Mouse (Mus musculus) spleen, postnatal 14 days (tissue): Measurements from ENCODE around the gene Nxpe2.
"Not testable (repeated sequence)": the region's sequence is repeated elsewhere in the genome, so short reads cannot be mapped to it uniquely, and the experiment has no call there.

Source experiments
- DNase-seq, 2 experiments: peaks; one replicate each; pipeline ENCODE4 v3.0.0; 2021 to 2022; ENCODE audit warnings: low spot score in 2 of 2

The Nxpe2 gene

GRCm38 (mm10) chr9:48353148-48353698 lies at the start of gene Nxpe2:
Nxpe2 (minus strand) TSS chr9:48353454.
- DNase-seq, result no peak

- DNase-seq, result no peak
Observed at GRCm38 (mm10) chr9:48389983-48390382, 36.7 kb upstream of the Nxpe2 start.

DNA sequence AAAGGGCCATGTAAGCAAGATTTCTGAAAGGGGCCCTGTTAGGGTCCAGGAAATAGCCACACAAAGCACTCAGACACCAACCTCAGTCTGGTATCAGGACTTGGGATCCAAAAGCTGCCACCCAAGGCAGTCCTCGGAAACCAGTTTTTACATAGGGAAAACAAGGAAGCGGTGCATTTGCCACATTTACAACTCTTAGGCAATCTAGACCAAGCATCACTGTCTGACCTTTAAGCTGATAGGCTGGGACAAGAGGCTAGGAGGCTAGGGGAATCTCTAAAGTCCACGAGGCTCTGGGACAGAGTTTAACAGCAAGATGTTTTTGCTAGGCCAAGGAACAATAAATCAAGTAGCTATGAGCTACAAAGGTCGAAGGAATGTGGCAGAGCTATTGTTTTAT lies 35.2 kb upstream of the Nxpe2 start:
- no peak for DNase-seq

GRCm38 (mm10) chr9:48374357-48374756 lies 21.1 kb upstream of the Nxpe2 start:
- no peak for DNase-seq

- DNase-seq, result no peak
Observed at GRCm38 (mm10) chr9:48373232-48373878, 20.1 kb upstream of the Nxpe2 start.

- no peak for DNase-seq
Observed at GRCm38 (mm10) chr9:48362743-48363142, 9.5 kb upstream of the Nxpe2 start.

DNA sequence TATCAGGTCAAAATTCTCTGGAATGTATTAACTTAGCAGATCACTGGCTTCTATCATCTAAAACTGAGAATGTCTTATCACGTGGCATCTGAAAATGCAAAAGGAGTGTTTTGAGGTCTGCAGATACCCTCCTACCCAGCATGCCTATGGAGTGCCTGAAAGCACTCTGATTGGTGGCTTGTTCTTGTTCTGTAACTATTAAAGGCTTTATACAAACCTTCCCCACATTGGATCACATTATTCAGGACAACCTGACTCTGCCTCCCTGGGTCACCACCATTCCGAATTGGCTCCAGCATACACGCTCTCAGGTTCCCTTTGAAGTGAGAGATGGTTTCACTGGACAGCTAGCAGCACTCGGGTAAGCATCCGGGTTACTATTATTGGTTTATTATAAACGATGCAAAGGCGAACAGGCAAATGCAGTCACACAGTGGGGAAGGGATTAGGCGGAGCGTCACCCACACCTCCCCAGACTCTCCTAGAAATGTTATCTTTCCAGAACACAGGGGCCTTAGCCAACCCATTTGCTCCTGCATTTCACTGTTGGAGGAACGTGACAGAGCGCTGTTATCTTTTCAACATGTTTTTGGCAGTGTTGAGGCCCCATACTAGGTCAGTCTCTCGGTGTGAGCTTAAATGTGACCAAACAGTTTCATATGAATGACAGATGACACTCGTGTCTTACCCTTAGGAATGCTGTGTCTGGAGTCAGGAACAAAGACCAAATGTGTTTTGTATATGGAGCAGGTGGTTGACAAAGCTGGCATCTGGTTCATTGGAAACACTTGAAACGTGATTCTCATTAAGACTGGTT lies 8.8 kb upstream of the Nxpe2 start:
- DNase-seq, result peak in 1 of 2 experiments; percentile 18

DNA sequence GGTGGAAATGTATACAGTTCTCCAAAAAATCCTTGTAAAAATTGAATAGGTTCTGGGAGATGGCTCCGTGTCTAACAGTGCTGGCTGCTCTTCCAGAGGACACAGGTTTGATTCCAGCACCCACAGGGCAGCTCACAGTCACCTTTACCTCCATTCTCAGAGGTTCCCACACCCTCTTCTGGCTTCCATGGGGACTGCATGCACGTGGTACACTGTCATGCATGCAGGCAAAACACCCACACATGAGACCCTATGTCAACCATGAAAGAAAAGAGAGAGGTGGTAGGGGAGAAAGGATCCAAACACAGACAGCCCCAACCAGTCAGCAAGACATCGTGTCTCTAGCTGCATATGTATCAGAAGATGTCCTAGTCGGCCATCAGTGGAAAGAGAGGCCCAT lies 7.6 kb upstream of the Nxpe2 start:
- DNase-seq, result peak; percentile 28 to 50

GRCm38 (mm10) chr9:48357097-48357496 lies 3.8 kb upstream of the Nxpe2 start:
- DNase-seq, result no peak

DNA sequence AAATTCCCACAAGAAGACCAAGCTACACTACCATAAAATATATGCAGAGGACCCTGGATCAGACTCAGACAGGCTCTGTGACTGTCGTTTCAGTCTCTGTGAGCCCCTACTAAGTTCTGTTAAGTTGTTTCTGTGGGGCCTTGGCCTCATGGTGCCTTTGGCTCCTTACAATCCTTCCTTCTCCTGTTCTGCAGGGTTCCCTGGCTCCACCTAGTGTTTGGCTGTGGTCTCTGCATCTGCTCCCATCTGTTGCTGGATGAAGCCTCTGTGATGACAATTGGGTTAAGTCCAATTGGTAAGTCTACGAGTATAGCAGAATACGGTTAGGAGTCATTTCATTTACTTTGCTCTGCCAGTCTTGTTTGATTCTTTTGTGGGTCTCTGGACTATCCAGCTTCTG lies 1.5 kb upstream of the Nxpe2 start:
- DNase-seq, result peak; percentile 73 to 79

DNA sequence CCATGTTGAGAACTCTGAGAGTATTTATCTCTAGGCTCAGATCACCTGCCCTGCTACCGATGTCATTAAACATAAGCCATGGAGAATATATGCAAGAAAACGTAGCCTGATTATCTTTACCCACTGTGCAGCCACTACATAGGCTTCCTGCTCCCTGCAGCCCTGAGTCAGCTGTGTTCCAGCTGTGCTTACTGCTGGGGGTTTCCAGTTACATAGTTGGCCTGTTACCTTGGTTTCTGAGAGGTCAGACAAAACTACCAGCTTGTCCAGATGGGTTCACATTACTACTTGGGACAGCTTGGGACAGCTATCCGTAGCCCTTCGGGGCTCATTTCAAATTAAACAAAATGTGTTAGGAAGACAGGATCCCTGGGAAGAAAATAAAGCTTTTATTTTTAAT lies 868 bp upstream of the Nxpe2 start:
- no peak for DNase-seq

DNA sequence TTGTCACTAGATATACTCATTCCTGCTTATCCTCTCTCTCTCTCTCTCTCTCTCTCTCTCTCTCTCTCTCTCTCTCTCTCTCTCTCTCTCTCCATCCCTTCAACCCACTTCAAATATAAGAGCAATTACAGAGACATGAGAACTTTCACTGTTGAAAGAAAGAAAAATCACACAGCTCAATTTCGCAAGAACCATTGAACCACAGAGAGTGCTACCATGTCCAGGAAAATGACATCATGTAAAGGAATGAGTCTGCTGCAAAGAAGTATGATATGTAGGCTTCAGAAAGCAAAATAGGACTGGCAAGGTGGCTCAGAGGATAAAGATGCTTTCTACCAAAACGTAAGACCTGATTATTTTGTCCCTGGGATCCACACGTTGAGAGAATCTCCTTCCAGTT lies 7.4 kb downstream of the Nxpe2 start:
- DNase-seq, result no peak

- DNase-seq, result no peak
Observed at GRCm38 (mm10) chr9:48345456-48345855, 7.8 kb downstream of the Nxpe2 start.

- DNase-seq, result peak; percentile 30 to 47
Observed at GRCm38 (mm10) chr9:48340708-48341380, 12.4 kb downstream of the Nxpe2 start.

DNA sequence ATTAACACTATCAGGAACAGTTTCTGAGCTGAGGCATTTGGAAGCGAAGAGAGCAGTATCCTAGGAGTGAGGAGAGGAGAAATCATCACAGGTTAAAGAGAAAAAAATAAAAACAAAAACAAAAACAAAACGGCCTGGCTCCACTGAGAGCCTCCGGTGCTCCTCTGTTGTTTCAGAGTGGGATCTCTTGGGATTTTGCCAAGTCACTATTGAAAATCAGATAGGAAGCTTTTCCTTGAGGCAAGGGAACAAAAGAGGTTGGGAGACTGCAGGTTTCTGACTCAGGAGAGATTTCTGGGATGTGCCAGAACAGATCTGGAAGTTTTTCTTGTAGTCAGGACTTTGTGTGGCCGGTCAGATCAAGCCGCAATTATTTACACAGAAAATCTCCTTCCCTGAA lies 13.7 kb downstream of the Nxpe2 start:
- no peak for DNase-seq

- DNase-seq, result no peak
Observed at GRCm38 (mm10) chr9:48338783-48339455, 14.3 kb downstream of the Nxpe2 start.

- DNase-seq, result no peak
Observed at GRCm38 (mm10) chr9:48329597-48329996, 23.7 kb downstream of the Nxpe2 start.

DNA sequence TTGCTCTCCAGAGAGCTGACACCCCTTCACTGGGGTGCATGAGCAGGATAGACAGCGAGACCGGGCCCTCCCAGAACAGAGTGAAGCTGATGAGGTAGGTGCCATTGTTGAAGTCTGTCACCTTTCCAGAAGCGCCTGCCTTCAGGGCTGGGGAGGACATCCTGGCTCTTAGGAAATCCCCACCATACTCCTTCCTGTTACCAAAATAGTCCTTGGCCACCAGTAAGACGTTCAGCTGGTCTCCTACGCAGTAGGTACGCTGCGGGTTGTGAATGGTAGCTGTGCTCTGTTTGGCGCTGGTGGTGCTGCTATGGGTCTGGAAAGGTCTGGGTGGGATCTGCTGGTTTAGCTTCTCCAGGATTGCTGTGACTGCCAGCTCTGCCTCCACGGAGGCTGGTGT lies 26.9 kb downstream of the Nxpe2 start:
- no peak for DNase-seq

- no peak for DNase-seq
Observed at GRCm38 (mm10) chr9:48315825-48316224, 37.4 kb downstream of the Nxpe2 start.

DNA sequence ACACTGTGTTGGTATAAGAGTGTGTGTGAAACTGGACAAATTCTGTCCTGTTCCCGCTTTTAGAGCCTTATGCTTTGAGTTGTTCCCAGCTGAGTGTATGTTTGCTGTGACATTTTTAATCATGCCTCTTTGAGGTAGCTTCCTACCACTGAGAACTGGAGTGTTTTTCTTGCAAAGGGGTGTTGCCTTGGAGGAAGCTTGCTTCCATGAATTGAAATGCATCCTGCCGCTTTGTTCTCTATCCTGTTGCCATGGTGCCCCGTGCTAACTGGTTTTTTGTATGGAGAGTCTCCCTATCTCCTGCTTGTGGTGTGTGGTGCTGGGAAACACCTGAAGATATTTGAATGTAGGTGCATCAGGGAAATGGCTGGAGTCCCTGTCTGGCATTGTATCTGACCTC lies 39.1 kb downstream of the Nxpe2 start:
- DNase-seq, result no peak

DNA sequence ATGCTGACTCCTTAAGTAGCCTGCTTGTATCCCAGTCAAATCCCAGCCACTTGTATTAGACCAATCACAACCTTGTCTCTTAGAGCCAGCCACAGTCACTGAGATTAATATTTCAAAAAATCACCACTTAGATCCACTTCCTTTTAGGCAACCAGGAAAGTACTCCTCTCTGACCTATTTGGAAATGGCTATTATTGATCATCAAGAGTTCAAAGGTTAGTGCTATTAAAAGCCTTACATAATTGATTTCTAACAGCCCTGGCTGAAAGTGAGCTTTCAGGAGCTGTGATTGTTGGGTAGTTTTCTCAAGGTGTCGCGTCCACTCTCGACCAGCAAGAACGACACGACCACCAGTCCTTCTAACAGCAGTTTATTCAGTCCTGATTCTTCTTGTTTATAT lies 42.0 kb downstream of the Nxpe2 start:
- no peak for DNase-seq

DNA sequence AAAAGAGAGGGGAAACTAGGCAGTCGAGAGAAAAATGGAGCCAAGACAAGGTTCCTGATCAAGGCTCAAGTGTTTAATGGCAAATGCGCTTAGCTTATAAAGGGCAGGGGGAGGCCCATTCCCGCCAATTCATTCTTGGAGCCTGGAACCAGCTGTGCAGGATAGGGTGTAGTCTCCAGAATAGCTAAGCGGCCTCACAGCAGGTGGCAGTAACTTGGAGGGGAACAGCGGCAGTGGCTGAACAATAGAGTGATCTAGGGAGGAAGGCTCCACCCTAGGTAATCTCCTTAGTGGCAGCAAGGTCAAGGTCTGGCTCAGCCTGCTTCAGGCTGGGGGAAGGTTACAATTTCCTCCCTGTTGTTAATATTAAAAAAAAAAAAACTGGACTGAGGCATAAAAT lies 49.7 kb downstream of the Nxpe2 start:
- not testable (repeated sequence) for DNase-seq
